Comparison of ENCODE assay signal across 8 mouse cellular contexts in genomic region chr6:120821715-120822114, GRCm38 (mm10). TPM values are rescaled to one million over a fixed set of nuclear protein-coding genes. Genes with fewer than 3 reads are reported as not detected.
A peak's percentile ranks its signal among the peaks of the same experiment; 100 is the strongest.
DNase-seq lines count a peak whose midpoint lies in the region; ATAC-seq and TF ChIP-seq lines count a peak whose summit lies in the region.

No protein-coding gene starts in this region.

- TF ChIP-seq POLR2A in myocyte (IDR thresholded peaks at IDR 0.05; ENCODE audit: insufficient read length, low read depth): no peak
- no peak for TF ChIP-seq POLR2A in thymus, adult 2 months (IDR thresholded peaks at IDR 0.05; ENCODE audit: control insufficient read depth, extremely low read depth, insufficient read depth, low read length, poor library complexity)

- peak overlapping the region; percentile 65 for H3K4me2 ChIP-seq in intestine, embryonic 14.5 days (ENCODE audit: low read length)
- H3K4me2 ChIP-seq in myocyte (ENCODE audit: low read depth): peak overlapping the region; percentile 83

- H3K36me3 ChIP-seq in embryonic facial prominence, embryonic 10.5 days (replicated peaks): peaks cover 27% of the 10 kb centered on the region
- H3K36me3 ChIP-seq in intestine, embryonic 14.5 days (ENCODE audit: control insufficient read depth, insufficient read depth, low read length): peaks cover 17% of the 10 kb centered on the region
- no peaks in the 10 kb centered on the region for H3K36me3 ChIP-seq in myocyte (ENCODE audit: control insufficient read depth, insufficient read depth)
- peaks cover 23% of the 10 kb centered on the region for H3K36me3 ChIP-seq in thymus, adult 2 months (ENCODE audit: control insufficient read depth, insufficient read depth, low read length)

- H3K79me2 ChIP-seq in myocyte (ENCODE audit: control insufficient read depth, insufficient read depth): peaks cover 50% of the 10 kb centered on the region

- peak overlapping the region; percentile 92 for H3K27ac ChIP-seq in layer of hippocampus, adult 2 months
- no peak overlapping the region for H3K27ac ChIP-seq in embryonic facial prominence, embryonic 10.5 days (replicated peaks)
- H3K27ac ChIP-seq in intestine, embryonic 14.5 days (ENCODE audit: low read depth): peak overlapping the region; percentile 91; the same call in 1 of the 2 replicates
- no peak overlapping the region for H3K27ac ChIP-seq in thymus, adult 2 months (ENCODE audit: control insufficient read depth, insufficient read depth, low read length)

- peak overlapping the region; percentile 48 for H3ac ChIP-seq in myocyte (ENCODE audit: control insufficient read depth, insufficient read length)

- H3K27me3 ChIP-seq in embryonic facial prominence, embryonic 10.5 days (replicated peaks; ENCODE audit: low read depth, poor library complexity, severe bottlenecking): no peaks in the 10 kb centered on the region
- H3K27me3 ChIP-seq in intestine, embryonic 14.5 days (replicated peaks; ENCODE audit: control insufficient read depth, insufficient read depth, low read length): no peaks in the 10 kb centered on the region
- no peaks in the 10 kb centered on the region for H3K27me3 ChIP-seq in myocyte (ENCODE audit: control insufficient read depth, insufficient read depth, insufficient read length)
- no peaks in the 10 kb centered on the region for H3K27me3 ChIP-seq in thymus, adult 2 months (ENCODE audit: control insufficient read depth, insufficient read depth, low read length)

- peak overlapping the region; percentile 81 for H3K9ac ChIP-seq in intestine, embryonic 14.5 days (ENCODE audit: low read length)

- ATAC-seq in intestine, embryonic 14.5 days (replicated peaks; ENCODE audit: low FRiP score, low TSS enrichment, low read depth): no peak
- ATAC-seq in monocyte, adult 5-6 weeks (replicated peaks; ENCODE audit: insufficient number of reproducible peaks, low FRiP score, low TSS enrichment, poor library complexity, severe bottlenecking): no peak

- H3K4me3 ChIP-seq in layer of hippocampus, adult 2 months: peak overlapping the region; percentile 99
- H3K4me3 ChIP-seq in embryonic facial prominence, embryonic 10.5 days: peak overlapping the region; percentile 96
- peak overlapping the region; percentile 96 for H3K4me3 ChIP-seq in intestine, embryonic 14.5 days (ENCODE audit: low read depth, low read length)
- peak overlapping the region; percentile 91 for H3K4me3 ChIP-seq in myocyte
- H3K4me3 ChIP-seq in thymus, adult 2 months (ENCODE audit: control insufficient read depth, insufficient read depth, low read length): no peak overlapping the region

- peaks cover 10% of the 10 kb centered on the region for H3K4me1 ChIP-seq in embryonic facial prominence, embryonic 10.5 days
- H3K4me1 ChIP-seq in intestine, embryonic 14.5 days (replicated peaks; ENCODE audit: control insufficient read depth, insufficient read depth, low read length): peaks cover 10% of the 10 kb centered on the region
- peaks cover 12% of the 10 kb centered on the region for H3K4me1 ChIP-seq in thymus, adult 2 months (replicated peaks; ENCODE audit: control insufficient read depth, insufficient read depth, low read length)

- H3K9me3 ChIP-seq in embryonic facial prominence, embryonic 10.5 days: peaks cover 6% of the 10 kb centered on the region; the same call in 1 of the 2 replicates
- H3K9me3 ChIP-seq in intestine, embryonic 14.5 days (ENCODE audit: control insufficient read depth, low read length): no peaks in the 10 kb centered on the region

- DNase-seq in layer of hippocampus, adult 2 months (ENCODE audit: low spot score in 2 of 2): no peak
- DNase-seq in layer of hippocampus, postnatal 14 days (ENCODE audit: low spot score in 2 of 2): no peak
- DNase-seq in embryonic facial prominence, embryonic 10.5 days (ENCODE audit: low spot score): no peak
- no peak for DNase-seq in intestine, embryonic 14.5 days (ENCODE audit: low spot score)
- no peak for DNase-seq in thymus, adult 2 months
- DNase-seq in MN1 (ENCODE audit: low spot score): no peak

- no peak for TF ChIP-seq CTCF in layer of hippocampus, adult 2 months (conservative IDR thresholded peaks at IDR 0.05)
- TF ChIP-seq CTCF in thymus, adult 2 months (IDR thresholded peaks at IDR 0.05; ENCODE audit: borderline replicate concordance, control insufficient read depth, extremely low read depth, insufficient read depth, low read length, poor library complexity): no peak

- 60% methylated on average over 5 of the region's 5 CpGs for WGBS in embryonic facial prominence, embryonic 10.5 days
- WGBS in intestine, embryonic 14.5 days: 52% methylated on average over 5 of the region's 5 CpGs
- 38% methylated on average over 5 of the region's 5 CpGs for WGBS in thymus, adult 2 months

TF ChIP-seq in myocyte, 11 proteins besides CTCF, POLR2A, EP300 and RAD21:
- no peak for TF ChIP-seq SRF (IDR thresholded peaks at IDR 0.05; ENCODE audit: control insufficient read depth, insufficient read length, low read depth)
- TF ChIP-seq POLR2AphosphoS2 (IDR thresholded peaks at IDR 0.05; ENCODE audit: insufficient read length, low read depth): no peak
- TF ChIP-seq CEBPB (IDR thresholded peaks at IDR 0.05; ENCODE audit: insufficient read depth, poor library complexity, severe bottlenecking): no peak
- no peak for TF ChIP-seq TCF3 (IDR thresholded peaks at IDR 0.05; ENCODE audit: insufficient read length, low read depth)
- TF ChIP-seq USF1 (IDR thresholded peaks at IDR 0.05; ENCODE audit: low read depth): no peak
- TF ChIP-seq MYOG (IDR thresholded peaks at IDR 0.05; ENCODE audit: control insufficient read depth in 1 of 3, insufficient read depth in 1 of 3, insufficient read length in 2 of 3, low read depth in 2 of 3): no peak
- TF ChIP-seq TCF12 (IDR thresholded peaks at IDR 0.05; ENCODE audit: insufficient read depth, poor library complexity, severe bottlenecking): no peak
- TF ChIP-seq MAX (IDR thresholded peaks at IDR 0.05; ENCODE audit: low read depth): no peak
- TF ChIP-seq E2F4 (IDR thresholded peaks at IDR 0.05; ENCODE audit: insufficient read depth): no peak
- no peak for TF ChIP-seq REST (IDR thresholded peaks at IDR 0.05; ENCODE audit: insufficient read depth, insufficient read length)
- no peak for TF ChIP-seq MYOD1 (IDR thresholded peaks at IDR 0.05; ENCODE audit: control insufficient read depth in 1 of 3, insufficient read length in 2 of 3, low read depth in 2 of 3)

RNA-seq across cellular contexts. Expression of gene Atp6v1e1, which starts 0.9 kb away (rescaled TPM):
- 100 to 1,000 TPM; 467 to 509 TPM for total RNA-seq in layer of hippocampus, adult 2 months (2021)
- 100 to 1,000 TPM; 455 to 462 TPM for total RNA-seq in layer of hippocampus, postnatal 14 days (2021)
- 116 and 117 TPM in 2 replicates for polyA plus RNA-seq in embryonic facial prominence, embryonic 10.5 days (2016; fragmentation: Nextera tagmentation; extraction: Ambion mirVana)
- 116 and 117 TPM in 2 replicates for polyA plus RNA-seq in intestine, embryonic 14.5 days (2014; fragmentation: Nextera tagmentation; extraction: Ambion mirVana)
- polyA plus RNA-seq in myocyte (2012; fragmentation: generic; extraction: Trizol): 206 TPM
- 122 and 136 TPM in 2 replicates for polyA plus RNA-seq in thymus, adult 2 months (2012; rRNA removed)
- 188 to 275 TPM (median 228 TPM) in 3 replicates for total RNA-seq in monocyte, adult 5-6 weeks (2017)

RNA-seq across cellular contexts. Expression of gene Bcl2l13, which starts 14.3 kb away (rescaled TPM):
- total RNA-seq in layer of hippocampus, adult 2 months (2021): 10 to 100 TPM; 36.8 to 47.3 TPM
- total RNA-seq in layer of hippocampus, postnatal 14 days (2021): 10 to 100 TPM; 49.9 to 51.9 TPM
- polyA plus RNA-seq in embryonic facial prominence, embryonic 10.5 days (2016; fragmentation: Nextera tagmentation; extraction: Ambion mirVana): 45.1 and 49.7 TPM in 2 replicates
- 27.2 and 27.6 TPM in 2 replicates for polyA plus RNA-seq in intestine, embryonic 14.5 days (2014; fragmentation: Nextera tagmentation; extraction: Ambion mirVana)
- 32.8 TPM for polyA plus RNA-seq in myocyte (2012; fragmentation: generic; extraction: Trizol)
- 43.5 and 48.0 TPM in 2 replicates for polyA plus RNA-seq in thymus, adult 2 months (2012; rRNA removed)
- total RNA-seq in monocyte, adult 5-6 weeks (2017): 14.5 to 17.4 TPM (median 16.4 TPM) in 3 replicates

RNA-seq across cellular contexts. Expression of gene Slc25a18, which starts 48.3 kb away (rescaled TPM):
- total RNA-seq in layer of hippocampus, adult 2 months (2021): 10 to 100 TPM; 57.4 to 61.9 TPM
- total RNA-seq in layer of hippocampus, postnatal 14 days (2021): 10 to 100 TPM; 50.4 to 51.5 TPM
- polyA plus RNA-seq in embryonic facial prominence, embryonic 10.5 days (2016; fragmentation: Nextera tagmentation; extraction: Ambion mirVana): 0.20 and 0.28 TPM in 2 replicates
- polyA plus RNA-seq in intestine, embryonic 14.5 days (2014; fragmentation: Nextera tagmentation; extraction: Ambion mirVana): 0.09 TPM in 2 replicates
- 0.07 TPM for polyA plus RNA-seq in myocyte (2012; fragmentation: generic; extraction: Trizol)
- 0.12 and 0.14 TPM in 2 replicates for polyA plus RNA-seq in thymus, adult 2 months (2012; rRNA removed)
- total RNA-seq in monocyte, adult 5-6 weeks (2017): 0.57 to 0.87 TPM in 2 of 3 replicates, not detected in the other

Comparison
In these comparisons a context has a peak if more than half of its experiments do, and no peak if none do; other contexts are left out.
1. H3K27ac ChIP-seq: peak in layer of hippocampus, adult 2 months (single experiment) and intestine, embryonic 14.5 days (single experiment); none in embryonic facial prominence, embryonic 10.5 days (single experiment) and thymus, adult 2 months (single experiment).